Mouse (Mus musculus): ENCODE data around the gene Gm38392.

DNA sequence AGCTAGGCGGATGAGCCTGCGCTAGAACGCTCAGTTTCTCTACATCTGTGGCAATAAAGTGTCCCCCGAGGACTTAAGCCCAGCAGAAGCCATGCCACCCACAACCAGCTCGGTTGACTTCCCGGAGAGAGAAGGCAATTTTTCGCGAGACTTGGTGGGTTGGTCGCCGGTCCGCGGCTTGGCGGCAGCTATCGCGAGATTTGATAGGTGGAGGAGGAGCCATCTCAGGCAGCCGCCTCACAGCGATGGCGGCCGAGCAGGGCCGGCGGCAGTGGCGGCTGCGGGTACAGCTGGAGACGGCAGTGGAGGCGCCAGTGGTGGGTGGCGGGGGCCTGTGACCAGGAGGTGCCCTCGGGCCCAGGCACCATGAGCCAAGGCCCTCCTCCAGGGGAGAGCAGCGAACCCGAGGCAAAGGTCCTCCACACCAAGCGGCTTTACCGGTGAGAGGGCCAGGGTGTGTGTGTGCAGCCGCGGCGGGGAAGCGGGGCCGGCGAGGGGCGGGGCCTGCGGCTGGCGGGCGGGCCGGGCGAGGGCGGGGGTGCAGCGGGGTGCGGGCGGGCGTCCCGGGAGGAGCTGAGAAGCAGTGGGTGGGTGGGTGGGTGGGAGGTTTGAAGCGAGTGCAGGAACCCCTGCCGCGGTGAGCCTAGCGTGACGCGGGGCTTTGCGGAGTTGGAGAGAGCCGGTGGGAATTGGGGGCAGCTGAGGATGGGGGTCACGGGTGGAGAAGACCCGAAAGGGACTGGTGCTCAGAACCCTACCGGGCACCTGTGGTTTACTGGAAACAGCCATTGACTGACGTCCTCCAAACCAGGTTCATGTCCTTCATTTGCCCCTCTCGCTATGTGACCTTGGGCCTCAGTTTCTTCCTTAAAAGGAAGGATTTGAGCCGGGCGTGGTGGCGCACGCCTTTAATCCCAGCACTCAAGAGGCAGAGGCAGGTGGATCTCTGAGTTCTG is 49.3 kb upstream of the Gm38392 start, which contains the start of the genes Tmem79 and Smg5:
- TF ChIP-seq POLR2A (IDR thresholded peaks at IDR 0.05; ENCODE audit: low read depth, low read length) (peak; percentile 94), CTCF (IDR thresholded peaks at IDR 0.05; ENCODE audit: borderline replicate concordance, insufficient read depth, low read length) (no peak)
